Mouse (Mus musculus): Measurements from ENCODE around the gene Padi4. TPM values are rescaled to one million over a fixed set of nuclear protein-coding genes. Genes with fewer than 3 reads are reported as not detected.

The Padi4 gene
- polyA plus RNA-seq, 1 experiment from 2014 or later: 0.27 TPM

DNA sequence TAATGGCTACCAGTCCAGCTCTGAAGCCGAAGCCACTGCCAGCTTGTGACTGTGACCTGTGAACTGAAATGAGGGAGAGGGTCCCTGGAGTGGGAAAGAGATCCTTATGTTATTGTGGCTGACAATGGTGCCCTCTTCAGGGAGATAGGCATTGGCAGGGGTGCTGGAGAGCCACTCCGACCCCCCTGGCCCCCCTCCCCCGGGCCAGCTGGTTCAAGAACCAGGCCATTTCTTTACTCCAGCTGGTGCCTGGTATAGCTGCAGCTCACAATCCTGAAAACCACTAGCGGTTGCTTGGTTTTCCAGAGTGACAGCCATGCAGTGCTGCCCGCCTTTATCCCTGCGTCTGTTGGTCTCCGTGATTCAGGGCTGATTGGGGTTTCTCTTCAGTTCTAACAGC lies 64.9 kb downstream of the Padi4 start:
- Histone ChIP-seq H3K9ac (ENCODE audit: low read length) (no peak overlapping the region), H3K36me3 (ENCODE audit: control insufficient read depth, insufficient read depth, low read length) (peaks cover 59% of the 10 kb centered on the region), H3K27ac (ENCODE audit: low read depth, low read length) (no peak overlapping the region), H3K27me3 (ENCODE audit: control insufficient read depth, insufficient read depth, low read length) (no peaks in the 10 kb centered on the region), H3K4me3 (ENCODE audit: low read depth, low read length) (no peak overlapping the region), H3K9me3 (ENCODE audit: control insufficient read depth, low read length) (no peaks in the 10 kb centered on the region), H3K4me1 (ENCODE audit: control insufficient read depth, insufficient read depth, low read length) (peaks cover 25% of the 10 kb centered on the region), H3K4me2 (no peak overlapping the region)
- 90% methylated on average over 7 of the region's 7 CpGs for WGBS
- DNase-seq (ENCODE audit: low spot score, missing footprints) (no peak), ATAC-seq (ENCODE audit: low FRiP score) (no peak)

DNA sequence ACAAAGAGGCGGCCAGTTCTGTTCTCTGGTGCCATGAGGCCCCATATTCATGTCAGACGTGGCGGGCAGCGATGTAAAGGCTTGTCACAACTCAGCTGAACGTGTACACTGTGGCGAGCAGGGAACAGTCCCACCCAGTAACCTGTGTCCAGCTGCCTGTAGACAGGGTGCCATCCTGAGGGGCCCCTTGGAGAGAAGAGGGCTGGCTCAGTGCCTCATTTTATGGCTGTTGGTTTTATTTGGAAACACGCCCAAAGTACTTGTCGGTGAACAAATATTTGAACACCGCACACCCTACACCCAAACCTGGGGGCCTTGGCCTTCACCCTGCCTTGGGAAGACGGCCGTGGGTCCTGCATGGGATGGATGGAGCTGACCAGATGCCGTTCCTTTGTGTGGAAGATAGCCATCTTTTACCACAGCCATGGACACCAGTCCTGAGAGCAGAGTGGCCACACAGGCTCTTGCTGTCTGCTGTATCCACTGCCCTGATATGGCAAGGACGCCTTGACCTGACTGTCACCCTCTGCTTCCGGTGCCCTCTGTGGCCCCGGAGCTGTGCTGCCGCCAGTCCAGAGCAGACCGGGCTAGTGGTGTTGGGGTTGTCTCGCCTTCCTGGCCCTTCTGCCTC lies 65.6 kb downstream of the Padi4 start:
- Histone ChIP-seq H3K9ac (ENCODE audit: low read length) (no peak overlapping the region), H3K27ac (ENCODE audit: low read depth, low read length) (no peak overlapping the region), H3K9me3 (ENCODE audit: control insufficient read depth, low read length) (no peaks in the 10 kb centered on the region), H3K4me2 (no peak overlapping the region), H3K4me1 (ENCODE audit: control insufficient read depth, insufficient read depth, low read length) (peaks cover 26% of the 10 kb centered on the region), H3K27me3 (ENCODE audit: control insufficient read depth, insufficient read depth, low read length) (no peaks in the 10 kb centered on the region), H3K4me3 (ENCODE audit: low read depth, low read length) (no peak overlapping the region), H3K36me3 (ENCODE audit: control insufficient read depth, insufficient read depth, low read length) (peaks cover 57% of the 10 kb centered on the region)
- 92% methylated on average over 18 of the region's 18 CpGs for WGBS
- DNase-seq (ENCODE audit: low spot score, missing footprints): no peak
- no peak for ATAC-seq (ENCODE audit: low FRiP score)

DNA sequence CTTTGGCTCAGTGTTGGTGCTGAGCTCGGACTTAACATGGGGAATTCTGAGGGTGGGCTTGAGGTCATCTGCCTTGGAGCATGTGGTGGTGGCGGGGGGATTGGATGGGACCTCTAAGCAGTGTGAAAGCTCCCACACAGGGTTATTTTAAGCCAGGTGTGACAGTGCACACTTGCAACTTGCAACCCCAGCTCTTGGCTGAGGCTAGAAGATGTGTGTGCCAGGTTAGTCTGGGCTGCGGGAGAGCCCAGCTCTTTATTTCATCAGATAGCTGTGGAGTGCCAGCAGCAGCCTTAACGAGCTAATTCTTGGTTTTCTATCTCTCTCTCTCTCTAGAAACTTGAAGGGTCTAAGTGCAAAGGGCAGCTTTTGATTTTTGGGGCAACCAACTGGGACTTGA lies 66.4 kb downstream of the Padi4 start:
- no peak overlapping the region for H3K9ac ChIP-seq (ENCODE audit: low read length)
- no peak overlapping the region for H3K27ac ChIP-seq (ENCODE audit: low read depth, low read length)
- H3K9me3 ChIP-seq (ENCODE audit: control insufficient read depth, low read length): no peaks in the 10 kb centered on the region
- 92% methylated on average over 4 of the region's 4 CpGs for WGBS
- ATAC-seq (ENCODE audit: low FRiP score) (no peak), DNase-seq (ENCODE audit: low spot score, missing footprints) (no peak)
- peaks cover 52% of the 10 kb centered on the region for H3K36me3 ChIP-seq (ENCODE audit: control insufficient read depth, insufficient read depth, low read length)
- H3K27me3 ChIP-seq (ENCODE audit: control insufficient read depth, insufficient read depth, low read length): no peaks in the 10 kb centered on the region
- H3K4me2 ChIP-seq: no peak overlapping the region
- peaks cover 18% of the 10 kb centered on the region for H3K4me1 ChIP-seq (ENCODE audit: control insufficient read depth, insufficient read depth, low read length)
- H3K4me3 ChIP-seq (ENCODE audit: low read depth, low read length): no peak overlapping the region

DNA sequence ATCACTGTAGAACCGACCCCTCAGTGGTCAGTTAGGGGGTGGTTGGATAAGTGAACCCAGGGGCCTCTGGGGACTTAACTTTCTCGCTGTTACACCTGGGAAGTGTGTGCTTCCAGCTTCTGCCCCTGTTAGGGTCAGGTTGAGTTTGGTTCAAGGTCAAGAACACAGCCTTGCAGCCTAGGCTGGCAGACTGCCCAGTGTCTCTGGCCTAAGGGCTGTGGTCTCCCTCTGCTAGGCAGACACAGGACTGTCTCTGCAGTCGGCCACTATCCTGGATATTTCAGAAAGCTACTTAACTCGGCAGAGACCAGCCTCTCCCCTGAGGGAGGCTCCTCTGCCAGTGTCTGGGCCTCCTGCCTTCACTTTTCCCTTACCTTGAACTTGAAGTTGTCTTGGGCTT lies 69.9 kb downstream of the Padi4 start:
- peaks cover 28% of the 10 kb centered on the region for H3K4me1 ChIP-seq (ENCODE audit: control insufficient read depth, insufficient read depth, low read length)
- ATAC-seq (ENCODE audit: low FRiP score): no peak
- H3K4me3 ChIP-seq (ENCODE audit: low read depth, low read length): peak overlapping the region; percentile 99
- H3K27me3 ChIP-seq (ENCODE audit: control insufficient read depth, insufficient read depth, low read length): peaks cover 16% of the 10 kb centered on the region
- H3K9ac ChIP-seq (ENCODE audit: low read length): peak overlapping the region; percentile 98
- 41% methylated on average over 4 of the region's 4 CpGs for WGBS
- H3K9me3 ChIP-seq (ENCODE audit: control insufficient read depth, low read length): no peaks in the 10 kb centered on the region
- DNase-seq (ENCODE audit: low spot score, missing footprints): no peak
- H3K36me3 ChIP-seq (ENCODE audit: control insufficient read depth, insufficient read depth, low read length): peaks cover 23% of the 10 kb centered on the region
- H3K4me2 ChIP-seq: peak overlapping the region; percentile 76
- H3K27ac ChIP-seq (ENCODE audit: low read depth, low read length): peak overlapping the region; percentile 30; the same call in 1 of the 2 replicates

DNA sequence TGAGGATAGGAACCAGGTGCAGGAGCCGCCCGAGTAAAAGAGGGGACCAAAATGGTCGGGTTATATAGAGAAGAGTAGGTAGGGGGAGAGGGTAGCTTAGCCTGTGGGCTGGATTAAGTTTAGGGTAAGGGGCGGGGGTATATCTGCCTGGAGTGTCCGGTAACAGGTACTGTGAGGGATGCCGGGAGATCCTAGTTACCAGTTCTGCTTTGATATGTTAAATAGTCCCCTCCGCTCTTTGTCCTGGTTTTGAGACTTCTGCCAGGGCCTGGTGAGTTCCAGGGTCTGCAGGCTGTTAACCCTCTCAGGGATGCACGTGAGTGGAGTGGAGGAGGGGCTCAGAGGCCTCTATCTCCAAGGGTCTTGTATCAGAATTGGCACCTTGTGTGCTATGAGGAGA lies 70.4 kb downstream of the Padi4 start:
- WGBS: 4% methylated on average over 8 of the region's 8 CpGs
- ATAC-seq (ENCODE audit: low FRiP score) (peak; percentile 20), DNase-seq (ENCODE audit: low spot score, missing footprints) (peak; percentile 91)
- Histone ChIP-seq H3K9ac (ENCODE audit: low read length) (peak overlapping the region; percentile 98), H3K4me1 (ENCODE audit: control insufficient read depth, insufficient read depth, low read length) (peaks cover 28% of the 10 kb centered on the region), H3K4me2 (peak overlapping the region; percentile 76), H3K4me3 (ENCODE audit: low read depth, low read length) (peak overlapping the region; percentile 99), H3K36me3 (ENCODE audit: control insufficient read depth, insufficient read depth, low read length) (peaks cover 18% of the 10 kb centered on the region), H3K9me3 (ENCODE audit: control insufficient read depth, low read length) (no peaks in the 10 kb centered on the region), H3K27me3 (ENCODE audit: control insufficient read depth, insufficient read depth, low read length) (peaks cover 22% of the 10 kb centered on the region), H3K27ac (ENCODE audit: low read depth, low read length) (peak overlapping the region; percentile 99)

DNA sequence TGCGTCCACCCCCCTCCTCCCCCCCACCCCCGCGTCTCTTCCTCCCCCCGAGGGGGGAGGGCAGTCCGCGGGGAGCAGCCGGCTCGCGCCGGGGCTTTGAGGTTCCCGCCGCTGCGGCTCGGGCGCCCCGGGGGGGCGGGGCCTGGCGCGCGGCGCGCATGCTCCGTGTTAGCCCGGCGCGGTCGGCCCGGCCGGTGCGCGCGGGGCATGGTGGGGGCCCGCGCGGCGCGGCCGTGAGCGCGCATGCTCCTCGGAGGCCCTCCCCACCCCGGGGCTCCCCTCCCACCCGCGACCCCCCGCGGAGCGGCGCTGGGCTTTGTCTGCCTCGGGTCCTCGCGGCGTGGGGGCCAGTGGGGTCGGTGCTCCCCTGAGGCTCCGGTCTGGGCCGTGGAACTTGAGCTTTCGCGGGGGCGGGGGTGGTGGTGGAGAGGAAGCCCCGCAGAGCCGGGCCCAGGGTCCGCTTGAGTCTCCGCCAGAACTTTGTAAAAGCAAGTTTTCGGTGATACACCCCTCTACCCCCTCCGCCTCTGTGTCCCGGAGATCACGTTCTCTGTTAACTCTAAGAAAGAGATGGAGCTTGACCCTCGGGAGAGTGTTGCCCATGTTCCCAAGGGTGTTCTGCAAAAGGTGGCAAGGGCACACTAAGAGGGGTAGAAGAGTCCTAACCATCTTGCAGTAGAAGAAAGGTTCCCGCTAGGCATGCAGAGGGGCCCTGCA lies 71.3 kb downstream of the Padi4 start:
- Histone ChIP-seq H3K4me1 (ENCODE audit: control insufficient read depth, insufficient read depth, low read length) (peaks cover 28% of the 10 kb centered on the region), H3K36me3 (ENCODE audit: control insufficient read depth, insufficient read depth, low read length) (peaks cover 11% of the 10 kb centered on the region), H3K9me3 (ENCODE audit: control insufficient read depth, low read length) (no peaks in the 10 kb centered on the region), H3K27me3 (ENCODE audit: control insufficient read depth, insufficient read depth, low read length) (peaks cover 26% of the 10 kb centered on the region), H3K4me3 (ENCODE audit: low read depth, low read length) (peak overlapping the region; percentile 99), H3K27ac (ENCODE audit: low read depth, low read length) (peak overlapping the region; percentile 99), H3K9ac (ENCODE audit: low read length) (peak overlapping the region; percentile 98), H3K4me2 (peak overlapping the region; percentile 76)
- ATAC-seq (ENCODE audit: low FRiP score) (peak; percentile 76), DNase-seq (ENCODE audit: low spot score, missing footprints) (peak; percentile 98)
- 0% methylated on average over 51 of the region's 68 CpGs for whole genome bisulfite sequencing

DNA sequence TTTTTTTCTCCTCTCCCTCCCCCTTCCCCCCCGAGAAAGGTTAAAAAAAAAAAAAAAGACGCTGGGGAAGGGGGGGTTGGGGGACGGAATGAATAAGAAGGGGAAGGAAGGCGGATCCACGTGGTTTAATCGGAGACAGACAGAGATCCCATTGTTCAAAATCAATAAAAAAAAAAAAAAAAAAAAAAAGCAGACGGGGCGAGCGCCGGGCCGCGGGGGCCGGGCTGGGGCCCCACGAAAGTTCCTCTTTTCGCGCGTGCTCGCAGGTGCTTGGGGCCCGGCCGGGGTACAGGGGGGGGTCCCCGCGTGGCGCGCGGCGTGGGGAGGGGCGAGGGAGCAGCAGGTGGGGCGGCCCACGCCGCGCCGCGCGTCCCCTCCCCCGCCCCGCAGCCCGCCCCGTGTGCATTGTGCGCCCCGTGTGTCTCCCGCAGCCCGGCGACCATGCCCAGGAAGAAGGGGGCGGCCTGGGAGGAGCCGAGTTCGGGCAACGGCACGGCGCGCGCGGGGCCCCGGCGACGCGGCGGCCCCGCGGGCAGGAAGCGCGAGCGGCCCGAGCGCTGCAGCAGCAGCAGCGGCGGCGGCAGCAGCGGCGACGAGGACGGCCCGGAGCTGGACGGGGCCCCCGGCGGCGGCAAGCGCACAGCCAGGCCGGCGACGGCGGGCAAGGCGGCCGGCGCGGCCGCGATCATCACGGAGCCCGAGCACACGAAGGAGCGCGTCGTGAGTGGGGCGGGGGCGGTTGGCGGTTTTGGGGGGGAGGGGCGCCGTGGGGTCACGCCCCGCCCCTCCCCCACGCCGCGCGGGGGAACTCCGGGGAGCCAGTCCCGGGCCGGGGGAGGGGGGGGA lies 72.1 kb downstream of the Padi4 start:
- ATAC-seq (ENCODE audit: low FRiP score) (peak; percentile 34), DNase-seq (ENCODE audit: low spot score, missing footprints) (peak; percentile 93)
- Histone ChIP-seq H3K9me3 (ENCODE audit: control insufficient read depth, low read length) (no peaks in the 10 kb centered on the region), H3K27me3 (ENCODE audit: control insufficient read depth, insufficient read depth, low read length) (peaks cover 26% of the 10 kb centered on the region), H3K36me3 (ENCODE audit: control insufficient read depth, insufficient read depth, low read length) (peaks cover 11% of the 10 kb centered on the region), H3K4me1 (ENCODE audit: control insufficient read depth, insufficient read depth, low read length) (peaks cover 28% of the 10 kb centered on the region), H3K9ac (ENCODE audit: low read length) (peak overlapping the region; percentile 98), H3K27ac (ENCODE audit: low read depth, low read length) (peak overlapping the region; percentile 99), H3K4me2 (peak overlapping the region; percentile 76), H3K4me3 (ENCODE audit: low read depth, low read length) (peak overlapping the region; percentile 99)
- under 1% methylated on average over 44 of the region's 107 CpGs for WGBS

DNA sequence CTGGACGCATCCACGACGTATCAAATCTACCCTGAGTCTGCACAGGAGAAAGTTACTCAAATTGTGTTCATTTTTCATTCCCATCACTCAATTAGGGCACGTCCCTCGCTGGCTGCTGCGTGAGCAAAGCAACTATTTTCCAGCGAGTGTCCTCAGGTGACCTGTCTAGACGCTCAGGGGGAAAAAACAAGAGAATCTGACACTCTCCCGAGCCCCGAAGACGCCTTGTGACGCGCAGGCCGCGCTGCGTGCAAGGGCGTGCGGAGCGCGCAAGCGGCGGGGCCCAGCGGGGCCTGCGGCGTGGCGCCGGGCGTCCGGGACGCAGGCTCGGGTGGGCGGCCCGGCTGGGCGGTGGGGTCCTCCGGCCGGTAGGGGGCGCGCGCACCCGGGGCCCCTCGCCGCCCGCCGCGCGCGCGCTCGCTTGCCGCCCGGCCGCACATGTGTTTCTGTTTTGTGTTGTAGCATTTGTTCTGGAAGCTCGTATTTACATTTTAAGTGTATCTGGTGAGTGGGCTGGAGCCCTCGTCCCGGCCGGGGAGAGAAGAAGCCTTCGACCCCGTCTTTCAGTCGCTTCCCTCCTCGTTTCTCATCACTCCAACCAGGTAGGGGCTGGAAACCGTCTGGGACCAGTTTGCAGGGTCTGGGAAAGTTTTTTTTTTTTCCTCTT lies 72.9 kb downstream of the Padi4 start:
- Histone ChIP-seq H3K27me3 (ENCODE audit: control insufficient read depth, insufficient read depth, low read length) (peaks cover 26% of the 10 kb centered on the region), H3K36me3 (ENCODE audit: control insufficient read depth, insufficient read depth, low read length) (peaks cover 8% of the 10 kb centered on the region), H3K9me3 (ENCODE audit: control insufficient read depth, low read length) (no peaks in the 10 kb centered on the region), H3K4me2 (peak overlapping the region; percentile 76), H3K4me1 (ENCODE audit: control insufficient read depth, insufficient read depth, low read length) (peaks cover 28% of the 10 kb centered on the region), H3K4me3 (ENCODE audit: low read depth, low read length) (peak overlapping the region; percentile 99), H3K27ac (ENCODE audit: low read depth, low read length) (peak overlapping the region; percentile 99), H3K9ac (ENCODE audit: low read length) (peak overlapping the region; percentile 98)
- under 1% methylated on average over 60 of the region's 61 CpGs for WGBS
- peak; percentile 99 for DNase-seq (ENCODE audit: low spot score, missing footprints)
- peak; percentile 74 for ATAC-seq (ENCODE audit: low FRiP score)

Data from midbrain, embryonic 11.5 days (tissue).